Mouse (Mus musculus) forebrain, postnatal 0 days (tissue): ENCODE measurements around the gene 1700020D05Rik. TPM values are rescaled to one million over a fixed set of nuclear protein-coding genes. Genes with fewer than 3 reads are reported as not detected.

ENCODE experiments used
- ATAC-seq: fragments of 200-750 bp; cut with Nextera tagmentation; 2 replicates; pipeline ENCODE4 v1.8.0; 2017; ENCODE audit warnings: mild to moderate bottlenecking, moderate library complexity
- DNase-seq: peaks from one replicate; pipeline ENCODE4 v3.0.0-alpha.2; 2015
- H3K27ac ChIP-seq: fragments of 300-500 bp; sonication (generic); 2 replicates; pipeline ENCODE4 v1.5.1; 2014; ENCODE audit warnings: low read depth, mild to moderate bottlenecking, antibody characterized with exemption, low read length, moderate library complexity, mixed read lengths
- H3K27me3 ChIP-seq: fragments of 300-500 bp; sonication (generic); 2 replicates; pipeline ENCODE4 v1.6.1; 2014; ENCODE audit warnings: mild to moderate bottlenecking, low read length, mixed read lengths; ENCODE audit not compliant: insufficient read depth
- H3K36me3 ChIP-seq: fragments of 300-500 bp; sonication (generic); 2 replicates; pipeline ENCODE4 v1.6.1; 2014; ENCODE audit warnings: mild to moderate bottlenecking, moderate library complexity; ENCODE audit not compliant: insufficient read depth
- H3K4me1 ChIP-seq: fragments of 300-500 bp; sonication (generic); 2 replicates; pipeline ENCODE4 v1.6.1; 2014; ENCODE audit warnings: antibody characterized with exemption; ENCODE audit not compliant: insufficient read depth
- H3K4me2 ChIP-seq: fragments of 300-500 bp; sonication (generic); 2 replicates; pipeline ENCODE4 v1.6.1; 2014; ENCODE audit warnings: low read depth, mild to moderate bottlenecking, moderate library complexity
- H3K4me3 ChIP-seq: fragments of 300-500 bp; sonication (generic); 2 replicates; pipeline ENCODE4 v1.5.1; 2014; ENCODE audit warnings: low read depth, low read length, mixed read lengths
- H3K9ac ChIP-seq: fragments of 300-500 bp; sonication (generic); 2 replicates; pipeline ENCODE4 v1.6.1; 2014; ENCODE audit warnings: mild to moderate bottlenecking
- H3K9me3 ChIP-seq: fragments of 300-500 bp; sonication (generic); 2 replicates; pipeline ENCODE4 v1.6.1; 2016; ENCODE audit warnings: low read length
- CTCF ChIP-seq: sonication (generic); IDR thresholded peaks from 2 replicates; pipeline ENCODE4 v1.5.1; 2016; ENCODE audit warnings: antibody characterized with exemption, control low read depth, low read depth
- WGBS: fragments of 180-500 bp; shearing (Covaris S2); extraction: QIAGEN DNeasy Blood & Tissue Kit; methylation state at CpG from one replicate; pipeline ENCODE4 v1.1.7; 2014; 5-methylcytosine and 5-hydroxymethylcytosine counted together
- polyA plus RNA-seq: library from polyadenylated mRNA; unstranded; fragments of >200 nt; fragmentation: Nextera tagmentation; extraction: Ambion mirVana; gene quantifications from 2 replicates; pipeline ENCODE4 v1.2.1, GENCODE M21; 2015
- total RNA-seq: library from RNA; depleted of rRNA; stranded (reverse); fragments of >200 nt; gene quantifications from 2 replicates; pipeline ENCODE4 v1.2.3, GENCODE M21; 2014

1700020D05Rik gene
- total and polyA plus RNA-seq, 2 experiments from 2014 or later, result 5.0 TPM; not detected in 1

DNA sequence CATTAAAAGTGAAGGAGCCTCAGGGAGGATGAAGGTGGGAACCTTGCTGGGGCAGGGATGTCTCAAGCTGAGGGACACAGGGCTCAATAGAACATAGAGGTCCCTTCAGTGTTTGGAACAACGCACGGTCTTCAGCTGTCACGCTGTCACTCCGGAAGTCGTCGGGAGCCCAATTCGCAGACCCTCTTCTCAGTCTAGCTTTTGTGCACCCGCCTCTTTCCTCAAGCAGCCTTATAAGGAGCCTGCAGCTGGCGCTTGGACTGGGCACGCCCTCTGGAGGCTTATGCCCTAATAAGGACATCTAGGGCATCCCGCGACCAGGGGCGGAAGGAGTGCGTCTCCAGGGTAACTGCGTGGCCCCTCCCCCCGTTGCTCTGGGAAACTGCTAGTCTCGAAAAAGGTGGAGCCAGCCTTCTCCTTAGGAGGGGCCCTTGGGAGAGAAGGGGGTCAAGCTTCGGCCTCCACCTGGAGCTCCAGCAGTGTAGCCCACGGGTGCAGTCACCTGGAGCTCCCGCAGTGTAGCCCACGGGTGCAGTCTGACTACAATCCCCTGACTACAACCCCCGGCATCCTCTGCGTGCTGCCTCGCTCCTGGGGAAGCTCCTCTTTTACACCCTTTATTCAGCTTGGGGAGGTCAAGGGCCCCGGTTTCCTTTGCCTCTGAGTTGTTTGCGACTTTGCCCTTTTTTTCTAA is 14.6 kb downstream of the 1700020D05Rik start:
- Histone ChIP-seq H3K9me3 (no peaks in the 10 kb centered on the region), H3K27ac (peak overlapping the region; percentile 98), H3K36me3 (peaks cover 40% of the 10 kb centered on the region), H3K4me3 (peak overlapping the region; percentile 54), H3K27me3 (no peaks in the 10 kb centered on the region), H3K4me1 (0 out of 2 replicates have a peak, but pooled peaks cover 6% of the 10 kb centered on the region), H3K4me2 (peak overlapping the region; percentile 76), H3K9ac (peak overlapping the region; percentile 68)
- peak; percentile 95 for DNase-seq
- under 1% methylated on average over 26 of the region's 26 CpGs for WGBS
- peak; percentile 42; the same call in 1 of the 2 replicates for TF ChIP-seq CTCF
- peak; percentile 81 for ATAC-seq

DNA sequence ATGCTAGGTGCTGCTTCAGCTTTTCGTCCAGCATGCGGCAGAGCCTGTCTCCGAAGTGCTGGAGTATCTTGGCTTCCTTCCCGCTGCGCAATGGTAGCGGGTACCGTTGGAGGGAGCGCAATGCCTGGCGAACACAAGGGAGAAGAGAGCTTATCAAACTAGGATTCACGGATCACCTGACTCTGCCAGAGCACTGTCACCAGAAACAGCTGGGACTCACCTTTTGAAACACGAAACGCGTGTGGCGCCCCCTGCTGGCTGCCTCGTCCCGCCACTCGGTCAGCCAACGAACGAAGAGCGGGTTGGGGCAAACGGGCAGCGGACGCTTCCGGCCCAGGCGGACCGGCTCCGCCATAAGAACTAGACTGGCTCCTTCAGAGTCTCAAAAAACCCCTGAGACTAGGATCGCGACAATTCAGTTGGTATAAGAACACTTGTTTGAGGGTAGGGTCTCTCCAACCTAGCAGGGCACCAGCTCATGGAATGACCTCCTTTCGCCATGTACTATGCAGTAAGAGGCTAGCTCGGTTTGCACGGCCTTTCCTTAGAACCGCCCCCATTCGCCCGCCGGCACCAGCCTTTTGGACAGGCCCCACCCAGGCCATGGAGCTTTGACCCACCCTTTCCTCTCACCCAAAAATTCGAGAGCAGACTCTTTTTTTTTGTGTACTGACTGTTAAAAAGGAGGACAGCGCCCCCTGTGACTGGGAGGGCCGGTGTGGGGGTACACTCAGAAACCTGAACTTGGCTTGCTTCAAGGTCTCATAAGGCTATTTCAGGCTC is 15.6 kb downstream of the 1700020D05Rik start, which contains the start of gene Mus81:
TSS of gene Mus81 (minus strand) at position 635 of the 783 bp plus-strand sequence.
- peak within 1 kb of the TSS; percentile 76 for H3K4me2 ChIP-seq
- H3K36me3 ChIP-seq, result peaks cover 38% of the 10 kb centered on the region
- H3K9ac ChIP-seq, result peak within 1 kb of the TSS; percentile 68
- H3K4me3 ChIP-seq, result peak within 1 kb of the TSS; percentile 54
- TF ChIP-seq CTCF, result peak; percentile 87
- H3K4me1 ChIP-seq, result 0 out of 2 replicates have a peak, but pooled peaks cover 6% of the 10 kb centered on the region
- peak; percentile 95 for DNase-seq
- peak; percentile 56 for ATAC-seq
- under 1% methylated on average over 39 of the region's 39 CpGs for WGBS
- no peaks in the 10 kb centered on the region for H3K27me3 ChIP-seq
- peak within 1 kb of the TSS; percentile 98 for H3K27ac ChIP-seq
- no peaks in the 10 kb centered on the region for H3K9me3 ChIP-seq

DNA sequence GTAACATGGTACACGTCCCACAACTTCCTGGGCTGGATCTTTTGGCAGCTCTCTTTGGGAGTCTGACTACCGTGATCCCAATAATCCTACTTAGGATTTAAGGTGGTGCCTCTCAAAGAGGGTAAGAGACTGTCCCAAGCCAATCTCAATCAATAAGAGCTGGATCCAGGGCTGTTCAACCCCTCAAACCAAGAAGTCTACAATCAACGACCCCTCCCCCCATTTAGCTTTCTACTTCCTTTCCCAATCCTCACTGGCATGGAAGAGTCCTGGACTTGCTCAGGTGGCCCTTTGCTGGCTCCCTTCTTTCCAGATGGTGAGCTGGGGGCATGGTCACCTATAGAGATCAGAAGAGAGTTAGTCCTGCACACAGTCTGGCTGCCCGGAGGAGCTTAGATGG is 16.8 kb downstream of the 1700020D05Rik start:
- Histone ChIP-seq H3K9ac (no peak overlapping the region), H3K27ac (no peak overlapping the region), H3K4me2 (no peak overlapping the region; the same call in 1 of the 2 replicates), H3K4me1 (0 out of 2 replicates have a peak, but pooled peaks cover 3% of the 10 kb centered on the region), H3K9me3 (no peaks in the 10 kb centered on the region), H3K27me3 (no peaks in the 10 kb centered on the region), H3K36me3 (peaks cover 45% of the 10 kb centered on the region), H3K4me3 (no peak overlapping the region)
- TF ChIP-seq CTCF, result no peak
- WGBS, result 90% methylated on average over 4 of the region's 4 CpGs
- ATAC-seq, result no peak
- no peak for DNase-seq

DNA sequence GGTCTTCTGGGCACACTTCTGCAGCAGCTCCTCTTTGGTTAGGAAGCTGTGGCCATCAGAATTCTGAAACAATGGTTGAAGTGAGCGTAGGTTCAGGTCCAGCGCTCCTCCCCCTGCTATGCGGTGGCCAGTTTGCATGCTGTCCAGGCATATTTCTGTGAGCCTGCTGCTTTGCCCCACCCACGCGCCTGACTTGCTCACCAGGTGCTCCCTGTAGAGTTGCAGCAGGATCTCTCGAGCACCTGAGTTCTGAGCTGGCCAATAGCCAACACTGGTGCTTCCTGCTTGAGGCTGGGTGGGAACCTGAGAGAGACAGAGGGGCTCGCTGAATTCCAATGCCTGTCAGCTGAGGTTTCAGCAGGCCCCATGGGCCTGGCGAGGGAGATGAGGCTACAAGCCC is 17.3 kb downstream of the 1700020D05Rik start:
- Histone ChIP-seq H3K36me3 (peaks cover 50% of the 10 kb centered on the region), H3K4me3 (no peak overlapping the region), H3K4me1 (0 out of 2 replicates have a peak, but pooled peaks cover 3% of the 10 kb centered on the region), H3K27ac (no peak overlapping the region), H3K4me2 (no peak overlapping the region), H3K27me3 (no peaks in the 10 kb centered on the region), H3K9ac (no peak overlapping the region), H3K9me3 (no peaks in the 10 kb centered on the region)
- ATAC-seq (no peak), DNase-seq (no peak)
- TF ChIP-seq CTCF, result no peak
- 91% methylated on average over 8 of the region's 8 CpGs for WGBS

DNA sequence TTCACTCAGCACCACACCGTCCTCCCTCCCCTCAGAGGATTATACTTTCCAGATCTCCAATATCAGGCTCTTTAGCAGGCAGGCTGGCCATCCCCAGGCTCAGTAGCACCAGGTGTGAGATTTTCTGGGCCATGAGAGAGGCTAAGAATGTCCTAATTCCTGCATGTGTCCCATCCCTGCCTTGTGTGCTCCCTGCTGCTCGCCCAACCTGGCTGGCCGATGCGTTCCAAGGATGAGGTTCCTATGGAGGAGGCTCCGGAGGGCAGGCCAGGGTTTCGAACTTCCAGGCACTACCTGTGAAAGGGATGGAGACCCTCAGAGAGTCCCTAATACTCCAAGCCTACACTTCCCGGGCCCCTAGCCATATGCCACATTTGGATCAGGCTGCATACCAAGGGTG is 17.8 kb downstream of the 1700020D05Rik start:
- Histone ChIP-seq H3K9ac (no peak overlapping the region), H3K4me2 (no peak overlapping the region), H3K4me3 (no peak overlapping the region), H3K27ac (no peak overlapping the region), H3K27me3 (no peaks in the 10 kb centered on the region), H3K36me3 (peaks cover 54% of the 10 kb centered on the region), H3K9me3 (no peaks in the 10 kb centered on the region), H3K4me1 (0 out of 2 replicates have a peak, but pooled peaks cover 3% of the 10 kb centered on the region)
- WGBS, result 96% methylated on average over 7 of the region's 7 CpGs
- no peak for TF ChIP-seq CTCF
- DNase-seq (no peak), ATAC-seq (no peak)

DNA sequence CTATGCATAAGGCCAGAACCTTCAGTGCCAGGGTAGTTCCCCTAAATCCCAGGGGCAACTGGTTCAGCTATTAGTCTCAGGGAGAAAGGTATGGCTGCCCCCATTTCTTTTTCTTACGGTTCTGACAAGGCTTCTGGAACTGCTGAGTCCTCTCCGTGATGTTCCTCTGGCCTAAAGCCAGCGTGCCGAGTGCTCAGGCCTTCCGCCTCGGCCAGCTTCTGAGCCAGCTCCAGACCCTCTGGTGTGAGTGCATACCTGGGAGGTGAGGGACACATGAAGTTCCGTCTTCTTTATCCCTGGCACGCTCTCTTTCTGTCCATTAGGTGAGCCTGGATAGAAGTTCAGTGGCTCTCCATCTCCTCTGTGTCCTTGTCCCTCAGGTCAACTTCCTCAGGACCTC is 18.2 kb downstream of the 1700020D05Rik start:
- no peak overlapping the region for H3K9ac ChIP-seq
- H3K36me3 ChIP-seq, result peaks cover 56% of the 10 kb centered on the region
- no peaks in the 10 kb centered on the region for H3K27me3 ChIP-seq
- no peaks in the 10 kb centered on the region for H3K9me3 ChIP-seq
- no peak overlapping the region for H3K4me2 ChIP-seq
- 0 out of 2 replicates have a peak, but pooled peaks cover 3% of the 10 kb centered on the region for H3K4me1 ChIP-seq
- WGBS, result 96% methylated on average over 8 of the region's 8 CpGs
- no peak overlapping the region for H3K4me3 ChIP-seq
- ATAC-seq (no peak), DNase-seq (no peak)
- no peak for TF ChIP-seq CTCF
- no peak overlapping the region for H3K27ac ChIP-seq
